Mouse (Mus musculus) MEL (cell line): ENCODE data around the gene Gorasp1. TPM values are rescaled to one million over a fixed set of nuclear protein-coding genes. Genes with fewer than 3 reads are reported as not detected.

Experiments used
- DNase-seq: peaks from one replicate; pipeline ENCODE4 v3.0.0; 2011; ENCODE audit warnings: low read depth, low spot score
- H3K27ac ChIP-seq: 2 replicates; pipeline ENCODE4 v1.5.1; 2012; ENCODE audit warnings: low read depth, mild to moderate bottlenecking, control low read depth, low read length, moderate library complexity; ENCODE audit not compliant: control insufficient read depth
- H3K27me3 ChIP-seq, 2 experiments: fragments of 150-350 bp in 1 of 2; sonication (generic) in 1 of 2; 2 replicates each; pipeline ENCODE4 v1.6.1; 2012; ENCODE audit warnings: low read length in 2 of 2, mild to moderate bottlenecking in 2 of 2, improper control_type of control experiment in 1 of 2, moderate library complexity in 1 of 2; ENCODE audit not compliant: insufficient read depth in 2 of 2, control insufficient read depth in 1 of 2
- H3K36me3 ChIP-seq, 2 experiments: 2 replicates each; pipeline ENCODE4 v1.6.1; 2012 to 2014; ENCODE audit warnings: low read length in 2 of 2, improper control_type of control experiment in 1 of 2, inconsistent platforms in 1 of 2, mild to moderate bottlenecking in 1 of 2; ENCODE audit not compliant: insufficient read depth in 2 of 2, control insufficient read depth in 1 of 2
- H3K4me1 ChIP-seq, 2 experiments: fragments of 150-350 bp in 1 of 2; sonication (generic) in 1 of 2; 2 replicates each; pipeline ENCODE4 v1.6.1; 2012; ENCODE audit warnings: low read length in 2 of 2, improper control_type of control experiment in 1 of 2, mild to moderate bottlenecking in 1 of 2; ENCODE audit not compliant: insufficient read depth in 2 of 2, control insufficient read depth in 1 of 2
- H3K4me3 ChIP-seq, 2 experiments: fragments of 150-350 bp in 1 of 2; sonication (generic) in 1 of 2; 2 replicates each; pipeline ENCODE4 v1.5.1; 2012; ENCODE audit warnings: low read depth in 2 of 2, low read length in 2 of 2, mild to moderate bottlenecking in 2 of 2, moderate library complexity in 2 of 2, control low read depth in 1 of 2, improper control_type of control experiment in 1 of 2; ENCODE audit not compliant: control insufficient read depth in 1 of 2, insufficient read depth in 1 of 2
- H3K79me2 ChIP-seq: 2 replicates; pipeline ENCODE4 v1.6.1; 2012; ENCODE audit warnings: mild to moderate bottlenecking, low read length, moderate library complexity; ENCODE audit not compliant: control insufficient read depth, poor library complexity, insufficient read depth
- H3K9ac ChIP-seq: 2 replicates; pipeline ENCODE4 v1.6.1; 2012; ENCODE audit warnings: low read depth, mild to moderate bottlenecking, control low read depth, low read length, moderate library complexity; ENCODE audit not compliant: control insufficient read depth, poor library complexity, severe bottlenecking
- H3K9me3 ChIP-seq: fragments of 150-350 bp; sonication (generic); replicated peaks from 2 replicates; pipeline ENCODE4 v1.6.1; 2012; ENCODE audit warnings: mild to moderate bottlenecking, low read length, improper control_type of control experiment, moderate library complexity; ENCODE audit not compliant: insufficient read depth
- CHD1 ChIP-seq: IDR thresholded peaks from 2 replicates; pipeline ENCODE4 v1.6.1; 2012; ENCODE audit warnings: low read depth, mild to moderate bottlenecking, inconsistent platforms, low read length, improper control_type of control experiment
- CHD2 ChIP-seq: IDR thresholded peaks from 2 replicates; pipeline ENCODE4 v1.6.1; 2011; ENCODE audit warnings: low read length, improper control_type of control experiment
- CTCF ChIP-seq, 3 experiments: IDR thresholded peaks in 2 of 3; conservative IDR thresholded peaks in 1 of 3; 2 replicates each; pipeline ENCODE4 v1.5.1; 2011 to 2012; ENCODE audit warnings: low read length in 3 of 3, low read depth in 2 of 3, mild to moderate bottlenecking in 2 of 3, improper control_type of control experiment in 1 of 3, inconsistent platforms in 1 of 3, mixed read lengths in 1 of 3, moderate library complexity in 1 of 3; ENCODE audit not compliant: control insufficient read depth in 1 of 3, insufficient read depth in 1 of 3, poor library complexity in 1 of 3, severe bottlenecking in 1 of 3
- E2F4 ChIP-seq: IDR thresholded peaks from 2 replicates; pipeline ENCODE4 v1.6.1; 2011; ENCODE audit warnings: low read depth, low read length, improper control_type of control experiment, borderline replicate concordance
- ELF1 ChIP-seq: IDR thresholded peaks from 2 replicates; pipeline ENCODE4 v1.6.1; 2014; ENCODE audit warnings: low read depth, mild to moderate bottlenecking, inconsistent platforms, low read length, improper control_type of control experiment, moderate library complexity
- GABPA ChIP-seq: IDR thresholded peaks from 2 replicates; pipeline ENCODE4 v1.6.1; 2012; ENCODE audit warnings: low read depth, mild to moderate bottlenecking, inconsistent platforms, low read length, improper control_type of control experiment, moderate library complexity
- KAT2A ChIP-seq: conservative IDR thresholded peaks from 2 replicates; pipeline ENCODE4 v1.6.1; 2012; ENCODE audit warnings: low read depth, low read length, improper control_type of control experiment, inconsistent platforms
- MAX ChIP-seq: IDR thresholded peaks from 2 replicates; pipeline ENCODE4 v1.6.1; 2011; ENCODE audit warnings: low read length, improper control_type of control experiment
- MAZ ChIP-seq: IDR thresholded peaks from 2 replicates; pipeline ENCODE4 v1.6.1; 2012; ENCODE audit warnings: low read depth, mild to moderate bottlenecking, inconsistent platforms, low read length, improper control_type of control experiment
- MEF2A ChIP-seq: IDR thresholded peaks from 2 replicates; pipeline ENCODE4 v1.6.1; 2014; ENCODE audit warnings: low read depth, mild to moderate bottlenecking, inconsistent platforms, low read length, improper control_type of control experiment; ENCODE audit not compliant: poor library complexity, insufficient replicate concordance, severe bottlenecking; ENCODE audit errors: extremely low read depth
- MXI1 ChIP-seq: IDR thresholded peaks from 2 replicates; pipeline ENCODE4 v1.6.1; 2011; ENCODE audit warnings: mild to moderate bottlenecking, low read depth, low read length, improper control_type of control experiment
- MYB ChIP-seq: IDR thresholded peaks from 2 replicates; pipeline ENCODE4 v1.6.1; 2011; ENCODE audit warnings: mild to moderate bottlenecking, low read depth, low read length, improper control_type of control experiment
- MYC ChIP-seq: IDR thresholded peaks from 2 replicates; pipeline ENCODE4 v1.6.1; 2011; ENCODE audit warnings: low read depth, mild to moderate bottlenecking, low read length, improper control_type of control experiment, moderate library complexity
- POLR2A ChIP-seq, 2 experiments: IDR thresholded peaks; 2 replicates each; pipeline ENCODE4 v1.6.1; 2011 to 2012; ENCODE audit warnings: low read length in 2 of 2, mild to moderate bottlenecking in 2 of 2, control low read depth in 1 of 2, improper control_type of control experiment in 1 of 2, low read depth in 1 of 2, moderate library complexity in 1 of 2; ENCODE audit not compliant: control insufficient read depth in 1 of 2, insufficient read depth in 1 of 2, poor library complexity in 1 of 2
- POLR2AphosphoS5 ChIP-seq: IDR thresholded peaks from 2 replicates; pipeline ENCODE4 v1.6.1; 2012; ENCODE audit warnings: low read depth, borderline replicate concordance, mild to moderate bottlenecking, inconsistent platforms, low read length, moderate library complexity, mixed read lengths
- RAD21 ChIP-seq: IDR thresholded peaks from 2 replicates; pipeline ENCODE4 v1.6.1; 2011; ENCODE audit warnings: mild to moderate bottlenecking, low read depth, low read length, improper control_type of control experiment
- TAL1 ChIP-seq: IDR thresholded peaks from 2 replicates; pipeline ENCODE4 v1.6.1; 2012; ENCODE audit warnings: mild to moderate bottlenecking, inconsistent platforms, low read length, moderate library complexity, mixed read lengths
- TBP ChIP-seq: IDR thresholded peaks from 2 replicates; pipeline ENCODE4 v1.8.0; 2011; ENCODE audit warnings: low read depth, low read length, improper control_type of control experiment
- UBTF ChIP-seq: IDR thresholded peaks from 2 replicates; pipeline ENCODE4 v1.6.1; 2012; ENCODE audit warnings: low read depth, mild to moderate bottlenecking, inconsistent platforms, low read length, improper control_type of control experiment, moderate library complexity, borderline replicate concordance; ENCODE audit not compliant: insufficient read depth
- USF2 ChIP-seq, 2 experiments: IDR thresholded peaks; 2 replicates each; pipeline ENCODE4 v1.6.1; 2011 to 2012; ENCODE audit warnings: improper control_type of control experiment in 2 of 2, low read length in 2 of 2, borderline replicate concordance in 1 of 2, inconsistent platforms in 1 of 2, low read depth in 1 of 2, mild to moderate bottlenecking in 1 of 2; ENCODE audit not compliant: insufficient read depth in 1 of 2
- ZC3H11A ChIP-seq: IDR thresholded peaks from 2 replicates; pipeline ENCODE4 v1.6.1; 2012; ENCODE audit warnings: low read depth, mild to moderate bottlenecking, inconsistent platforms, low read length, improper control_type of control experiment
- ZMIZ1 ChIP-seq: IDR thresholded peaks from 2 replicates; pipeline ENCODE4 v1.6.1; 2012; ENCODE audit warnings: low read depth, mild to moderate bottlenecking, inconsistent platforms, low read length, improper control_type of control experiment, moderate library complexity
- ZNF384 ChIP-seq: IDR thresholded peaks from 2 replicates; pipeline ENCODE4 v1.6.1; 2012; ENCODE audit warnings: low read depth, mild to moderate bottlenecking, inconsistent platforms, low read length, improper control_type of control experiment
- polyA plus RNA-seq, 2 experiments: library from polyadenylated mRNA; stranded (reverse) in 1 of 2; unstranded in 1 of 2; fragments of >175 nt in 1 of 2; fragments of >200 nt in 1 of 2; gene quantifications; 2 replicates each; pipeline versions ENCODE4 v1.2.1 to v1.2.4; 2012; ENCODE audit warnings: low replicate concordance in 2 of 2, low read depth in 1 of 2; ENCODE audit not compliant: insufficient read length in 2 of 2, insufficient read depth in 1 of 2, missing spikeins in 1 of 2
- total RNA-seq: library from RNA; depleted of rRNA; stranded (reverse); fragments of 300-350 nt; gene quantifications from 2 replicates; pipeline ENCODE4 v1.2.3, GENCODE M21; 2012

Gene Gorasp1
- total and polyA plus RNA-seq, 3 experiments: 18.3 to 21.9 TPM; not detected in 1

GRCm38 (mm10) chr9:119909931-119910330 is 27.4 kb downstream of the Gorasp1 start:
- no peak for DNase-seq
- H3K4me3 ChIP-seq: no peak overlapping the region
- H3K36me3 ChIP-seq: peaks cover 0 to 14% of the 10 kb centered on the region in 2 experiments; a peak in 2 of 4 replicates
- H3K9me3 ChIP-seq: no peaks in the 10 kb centered on the region
- H3K79me2 ChIP-seq: no peaks in the 10 kb centered on the region
- no peaks in the 10 kb centered on the region for H3K4me1 ChIP-seq
- no peak for TF ChIP-seq KAT2A
- no peak for TF ChIP-seq USF2 (IDR thresholded peaks at IDR 0.05; ENCODE audit: borderline replicate concordance in 1 of 2, insufficient read depth in 1 of 2, low read depth in 1 of 2, low read length in 2 of 2)
- no peak for TF ChIP-seq MYC
- TF ChIP-seq MAZ: no peak
- no peak for TF ChIP-seq ZMIZ1
- TF ChIP-seq TBP: no peak
- TF ChIP-seq ZNF384: no peak
- no peak for TF ChIP-seq TAL1
- TF ChIP-seq, all 39 proteins: peak for 0
- H3K9ac ChIP-seq: no peak overlapping the region
- H3K27ac ChIP-seq: no peak overlapping the region
- no peaks in the 10 kb centered on the region for H3K27me3 ChIP-seq

- Histone ChIP-seq H3K36me3 (peaks cover 0 to 17% of the 10 kb centered on the region in 2 experiments; a peak in 2 of 4 replicates), H3K79me2 (no peaks in the 10 kb centered on the region), H3K4me1 (no peaks in the 10 kb centered on the region), H3K27me3 (no peaks in the 10 kb centered on the region), H3K9me3 (no peaks in the 10 kb centered on the region), H3K4me3 (no peak overlapping the region), H3K9ac (no peak overlapping the region), H3K27ac (no peak overlapping the region)
- no peak for DNase-seq
- TF ChIP-seq RAD21 (no peak), POLR2A (IDR thresholded peaks at IDR 0.05; ENCODE audit: control insufficient read depth in 1 of 2, insufficient read depth in 1 of 2, low read depth in 1 of 2, low read length in 2 of 2, poor library complexity in 1 of 2) (no peak), MYB (no peak), ELF1 (no peak), MEF2A (no peak), GABPA (no peak), CHD1 (no peak), ZC3H11A (no peak), MAX (no peak), POLR2AphosphoS5 (no peak), MXI1 (no peak), CTCF (IDR thresholded peaks at IDR 0.05 in 2 of 3, conservative IDR thresholded peaks at IDR 0.05 in 1 of 3; ENCODE audit: control insufficient read depth in 1 of 3, insufficient read depth in 1 of 3, low read depth in 2 of 3, low read length in 3 of 3, poor library complexity in 1 of 3, severe bottlenecking in 1 of 3) (no peak), E2F4 (no peak), UBTF (no peak), CHD2 (no peak)
Observed at GRCm38 (mm10) chr9:119908708-119909107, 28.7 kb downstream of the Gorasp1 start.
